Comparison of ENCODE assay signal across 18 mouse cellular contexts in the genomic region with DNA sequence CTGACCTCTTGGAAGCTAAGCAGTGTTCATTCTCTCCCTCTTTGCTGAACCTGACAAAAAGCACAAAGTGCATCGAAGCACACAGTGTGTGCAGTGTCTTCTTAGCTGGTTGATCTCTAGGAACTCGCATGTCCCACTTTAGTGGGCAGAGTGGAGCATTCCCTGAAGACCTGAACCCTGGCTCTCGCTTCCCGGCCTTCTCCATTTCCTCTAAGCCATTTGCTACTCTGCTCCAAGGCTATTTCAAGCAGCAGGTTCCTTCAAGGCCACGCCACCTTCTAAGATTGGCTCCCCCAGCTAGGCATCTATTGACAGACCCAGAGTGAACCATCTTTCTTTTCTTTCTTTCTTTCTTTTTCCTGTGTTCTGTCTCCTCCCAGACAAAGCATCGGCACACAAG.
"Had no signal": no experiment of that assay in that cellular context is flagged by ENCODE, and none has a peak within 500 bp of the region (broad histone marks: within the 10 kb centered on the region; RNA-seq: fewer than 3 reads in every experiment).

No protein-coding gene starts in this region.

- H3K4me2 ChIP-seq: limb, embryonic 13.5 days; liver, embryonic 12.5 days; liver, embryonic 15.5 days; lung, embryonic 15.5 days; midbrain, embryonic 12.5 days; midbrain, embryonic 15.5 days; neural tube, embryonic 12.5 days had no signal

- H3K4me3 ChIP-seq: limb, embryonic 13.5 days; liver, embryonic 12.5 days; liver, embryonic 15.5 days; lung, embryonic 15.5 days; megakaryocyte, embryonic 14.5 days; midbrain, embryonic 12.5 days; midbrain, embryonic 15.5 days; neural tube, embryonic 12.5 days had no signal

- H3K4me1 ChIP-seq: midbrain, embryonic 15.5 days had no signal

- H3K9me3 ChIP-seq: limb, embryonic 13.5 days; liver, embryonic 12.5 days; liver, embryonic 15.5 days; lung, embryonic 15.5 days; megakaryocyte, embryonic 14.5 days; midbrain, embryonic 12.5 days; midbrain, embryonic 15.5 days; neural tube, embryonic 12.5 days had no signal

- DNase-seq: kidney, adult 9 months; kidney, postnatal 14 days; kidney, postnatal 4 days; left cerebral cortex, postnatal 4 days; liver; lung, postnatal 10 days; retina, postnatal 1 day; right cerebral cortex, postnatal 25 days; thymus, adult 18-20 months; thymus, postnatal 36 days had no signal

- ATAC-seq: midbrain, embryonic 15.5 days had no signal

- H3K36me3 ChIP-seq: limb, embryonic 13.5 days; liver, embryonic 12.5 days; liver, embryonic 15.5 days; lung, embryonic 15.5 days; midbrain, embryonic 12.5 days; midbrain, embryonic 15.5 days; neural tube, embryonic 12.5 days had no signal

- H3K9ac ChIP-seq: limb, embryonic 13.5 days; liver, embryonic 12.5 days; liver, embryonic 15.5 days; lung, embryonic 15.5 days; midbrain, embryonic 12.5 days; midbrain, embryonic 15.5 days; neural tube, embryonic 12.5 days had no signal

- H3K27me3 ChIP-seq: limb, embryonic 13.5 days; liver, embryonic 12.5 days; liver, embryonic 15.5 days; lung, embryonic 15.5 days; midbrain, embryonic 12.5 days; midbrain, embryonic 15.5 days; neural tube, embryonic 12.5 days had no signal

- H3K27ac ChIP-seq: limb, embryonic 13.5 days; liver, embryonic 12.5 days; liver, embryonic 15.5 days; lung, embryonic 15.5 days; midbrain, embryonic 12.5 days; midbrain, embryonic 15.5 days; neural tube, embryonic 12.5 days had no signal
